Mouse (Mus musculus) midbrain, embryonic 11.5 days (tissue): ENCODE results near the gene Eif2ak3. TPM values are rescaled to one million over a fixed set of nuclear protein-coding genes. Genes with fewer than 3 reads are reported as not detected.

Source experiments
- ATAC-seq: fragments of 200-750 bp; cut with Nextera tagmentation; 2 replicates; pipeline ENCODE4 v1.8.0; 2017; ENCODE audit warnings: moderate TSS enrichment, moderate library complexity; ENCODE audit not compliant: low FRiP score
- DNase-seq: peaks from one replicate; pipeline ENCODE4 v3.0.0; 2015; ENCODE audit warnings: low spot score; ENCODE audit errors: missing footprints
- H3K27ac ChIP-seq: fragments of 300-500 bp; sonication (generic); 2 replicates; pipeline ENCODE4 v1.5.1; 2014; ENCODE audit warnings: low read depth, low read length
- H3K27me3 ChIP-seq: fragments of 300-500 bp; sonication (generic); 2 replicates; pipeline ENCODE4 v1.6.1; 2014; ENCODE audit warnings: mild to moderate bottlenecking, low read length, moderate library complexity, mixed read lengths; ENCODE audit not compliant: control insufficient read depth, insufficient read depth
- H3K36me3 ChIP-seq: fragments of 300-500 bp; sonication (generic); 2 replicates; pipeline ENCODE4 v1.6.1; 2014; ENCODE audit warnings: mild to moderate bottlenecking, low read length, moderate library complexity, mixed read lengths; ENCODE audit not compliant: control insufficient read depth, insufficient read depth
- H3K4me1 ChIP-seq: fragments of 300-500 bp; sonication (generic); 2 replicates; pipeline ENCODE4 v1.6.1; 2014; ENCODE audit warnings: low read length; ENCODE audit not compliant: control insufficient read depth, insufficient read depth
- H3K4me2 ChIP-seq: fragments of 300-500 bp; sonication (generic); 2 replicates; pipeline ENCODE4 v1.6.1; 2014; ENCODE audit warnings: mild to moderate bottlenecking, moderate library complexity
- H3K4me3 ChIP-seq: fragments of 300-500 bp; sonication (generic); 2 replicates; pipeline ENCODE4 v1.5.1; 2014; ENCODE audit warnings: low read depth, low read length
- H3K9ac ChIP-seq: fragments of 300-500 bp; sonication (generic); 2 replicates; pipeline ENCODE4 v1.6.1; 2014; ENCODE audit warnings: low read length
- H3K9me3 ChIP-seq: fragments of 300-500 bp; sonication (generic); 2 replicates; pipeline ENCODE4 v1.6.1; 2016; ENCODE audit warnings: low read length; ENCODE audit not compliant: control insufficient read depth
- WGBS: fragments of 180-500 bp; shearing (Covaris S2); extraction: QIAGEN DNeasy Blood & Tissue Kit; methylation state at CpG from one replicate; pipeline ENCODE4 v1.1.7; 2014; 5-methylcytosine and 5-hydroxymethylcytosine counted together
- polyA plus RNA-seq: library from polyadenylated mRNA; unstranded; fragments of >200 nt; fragmentation: Nextera tagmentation; extraction: Ambion mirVana; gene quantifications from 2 replicates; pipeline ENCODE4 v1.2.1, GENCODE M21; 2014

Eif2ak3 gene
- polyA plus RNA-seq, 1 experiment from 2014 or later = 9.8 TPM

DNA sequence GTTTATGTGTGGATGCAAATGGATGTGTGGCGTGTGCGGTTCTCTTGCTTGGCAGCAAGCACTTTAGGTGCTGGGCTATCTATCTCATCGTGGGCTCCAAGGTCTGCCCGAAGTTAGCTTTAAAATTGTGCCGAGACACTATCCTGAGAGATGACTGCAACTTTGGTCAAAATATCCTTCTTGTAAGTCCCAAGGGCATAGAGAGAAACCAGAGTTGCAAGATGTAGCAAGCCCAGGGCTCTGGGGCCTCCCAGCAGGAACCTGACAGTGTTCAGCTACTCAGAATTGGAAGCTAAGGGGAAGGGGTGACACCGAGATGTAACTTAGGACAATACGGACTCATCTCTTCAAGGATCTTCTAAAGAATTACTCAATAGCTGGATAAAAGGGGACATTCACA lies 65.3 kb downstream of the Eif2ak3 start:
- Histone ChIP-seq H3K9me3 (no peaks in the 10 kb centered on the region), H3K4me3 (no peak overlapping the region), H3K4me2 (no peak overlapping the region), H3K36me3 (no peaks in the 10 kb centered on the region), H3K27me3 (no peaks in the 10 kb centered on the region; the same call in 1 of the 2 replicates), H3K4me1 (no peaks in the 10 kb centered on the region), H3K27ac (no peak overlapping the region), H3K9ac (no peak overlapping the region)
- DNase-seq (no peak), ATAC-seq (no peak)
- WGBS = 88% methylated on average over 7 of the region's 7 CpGs

- WGBS = 75% methylated on average over 4 of the region's 4 CpGs
- Histone ChIP-seq H3K4me1 (no peaks in the 10 kb centered on the region), H3K4me2 (no peak overlapping the region), H3K27me3 (no peaks in the 10 kb centered on the region; the same call in 1 of the 2 replicates), H3K9me3 (no peaks in the 10 kb centered on the region), H3K27ac (no peak overlapping the region), H3K4me3 (no peak overlapping the region), H3K36me3 (no peaks in the 10 kb centered on the region), H3K9ac (no peak overlapping the region)
- ATAC-seq = no peak
- no peak for DNase-seq
Measured at GRCm38 (mm10) chr6:70910285-70910684, 66.0 kb downstream of the Eif2ak3 start.

GRCm38 (mm10) chr6:70911668-70912395 lies 67.5 kb downstream of the Eif2ak3 start:
- Histone ChIP-seq H3K9me3 (no peaks in the 10 kb centered on the region), H3K4me3 (no peak overlapping the region), H3K4me2 (peak overlapping the region; percentile 24; the same call in 1 of the 2 replicates), H3K27ac (no peak overlapping the region), H3K9ac (no peak overlapping the region), H3K4me1 (no peaks in the 10 kb centered on the region), H3K36me3 (no peaks in the 10 kb centered on the region), H3K27me3 (no peaks in the 10 kb centered on the region; the same call in 1 of the 2 replicates)
- DNase-seq (no peak), ATAC-seq (no peak)
- WGBS = 18% methylated on average over 20 of the region's 20 CpGs

- H3K36me3 ChIP-seq = no peaks in the 10 kb centered on the region
- H3K27me3 ChIP-seq = no peaks in the 10 kb centered on the region; the same call in 1 of the 2 replicates
- no peak overlapping the region for H3K4me2 ChIP-seq
- 66% methylated on average over 7 of the region's 7 CpGs for WGBS
- no peaks in the 10 kb centered on the region for H3K9me3 ChIP-seq
- no peak for DNase-seq
- ATAC-seq = no peak
- no peak overlapping the region for H3K27ac ChIP-seq
- H3K4me3 ChIP-seq = no peak overlapping the region
- no peak overlapping the region for H3K9ac ChIP-seq
- H3K4me1 ChIP-seq = no peaks in the 10 kb centered on the region
Measured at GRCm38 (mm10) chr6:70912396-70912765, 68.1 kb downstream of the Eif2ak3 start.

DNA sequence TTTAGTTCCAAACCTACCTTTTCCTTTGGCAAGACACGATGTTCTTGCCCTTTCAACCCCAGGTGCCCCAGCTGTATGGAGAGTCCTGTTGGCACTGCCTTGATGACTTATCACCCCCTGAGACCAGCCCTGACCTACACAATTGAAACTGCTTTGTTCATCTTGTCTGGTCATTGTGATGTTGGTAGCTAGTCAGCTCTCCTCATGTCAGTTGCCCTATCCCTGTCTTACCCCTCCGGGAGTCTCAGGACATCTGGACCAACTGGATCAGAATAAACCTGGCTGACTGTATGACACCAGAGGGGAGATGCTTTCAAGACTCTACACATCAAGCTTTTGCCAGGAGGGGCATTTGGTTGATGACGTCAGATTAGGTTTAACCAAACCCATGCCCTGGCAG lies 74.5 kb downstream of the Eif2ak3 start, which contains the start of gene Tex37:
Gene Tex37, minus strand, starts transcription at position 101 of the 400 bp plus-strand sequence.
- H3K9ac ChIP-seq = no peak within 1 kb of the TSS
- ATAC-seq = no peak

GRCm38 (mm10) chr6:70921274-70922074 lies 77.2 kb downstream of the Eif2ak3 start:
- peak; percentile 65 for ATAC-seq
- Histone ChIP-seq H3K4me3 (peak overlapping the region; percentile 13), H3K4me2 (peak overlapping the region; percentile 48), H3K4me1 (peaks cover 7% of the 10 kb centered on the region; the same call in 1 of the 2 replicates), H3K9ac (peak overlapping the region; percentile 56), H3K27me3 (no peaks in the 10 kb centered on the region), H3K27ac (no peak overlapping the region), H3K36me3 (no peaks in the 10 kb centered on the region), H3K9me3 (no peaks in the 10 kb centered on the region)
- DNase-seq = peak; percentile 96
- WGBS = 3% methylated on average over 22 of the region's 22 CpGs

More for the DNA sequence above, 74.5 kb downstream of the Eif2ak3 start, which contains the start of gene Tex37:
- Histone ChIP-seq H3K9me3 (no peaks in the 10 kb centered on the region), H3K4me2 (no peak within 1 kb of the TSS), H3K36me3 (no peaks in the 10 kb centered on the region), H3K4me1 (peaks cover 7% of the 10 kb centered on the region; the same call in 1 of the 2 replicates), H3K27me3 (no peaks in the 10 kb centered on the region), H3K4me3 (no peak within 1 kb of the TSS), H3K27ac (no peak within 1 kb of the TSS)
- DNase-seq = no peak
- WGBS = 86% methylated on average over 3 of the region's 3 CpGs

- no peak for ATAC-seq
Measured at GRCm38 (mm10) chr6:70931801-70932200, 87.5 kb downstream of the Eif2ak3 start.

GRCm38 (mm10) chr6:70953274-70953673 lies 109.0 kb downstream of the Eif2ak3 start:
- H3K4me3 ChIP-seq = no peak overlapping the region
- WGBS = 69% methylated on average over 7 of the region's 7 CpGs
- H3K9ac ChIP-seq = no peak overlapping the region
- no peak for DNase-seq
- H3K9me3 ChIP-seq = no peaks in the 10 kb centered on the region
- ATAC-seq = no peak
- peaks cover 52% of the 10 kb centered on the region for H3K27me3 ChIP-seq
- no peaks in the 10 kb centered on the region for H3K36me3 ChIP-seq
- H3K4me1 ChIP-seq = peaks cover 11% of the 10 kb centered on the region
- no peak overlapping the region for H3K4me2 ChIP-seq
- H3K27ac ChIP-seq = no peak overlapping the region

More at GRCm38 (mm10) chr6:70931801-70932200, 87.5 kb downstream of the Eif2ak3 start:
- 88% methylated on average over 2 of the region's 2 CpGs for WGBS
- DNase-seq = no peak
- Histone ChIP-seq H3K4me2 (no peak overlapping the region), H3K4me3 (no peak overlapping the region), H3K4me1 (no peaks in the 10 kb centered on the region), H3K36me3 (no peaks in the 10 kb centered on the region), H3K9ac (no peak overlapping the region), H3K27me3 (no peaks in the 10 kb centered on the region), H3K27ac (no peak overlapping the region), H3K9me3 (no peaks in the 10 kb centered on the region)

GRCm38 (mm10) chr6:70954040-70954439 lies 109.7 kb downstream of the Eif2ak3 start:
- peaks cover 59% of the 10 kb centered on the region for H3K27me3 ChIP-seq
- no peak overlapping the region for H3K4me2 ChIP-seq
- no peak overlapping the region for H3K27ac ChIP-seq
- H3K36me3 ChIP-seq = no peaks in the 10 kb centered on the region
- no peak overlapping the region for H3K9ac ChIP-seq
- ATAC-seq (no peak), DNase-seq (peak; percentile 86)
- WGBS = 13% methylated on average over 6 of the region's 6 CpGs
- no peak overlapping the region for H3K4me3 ChIP-seq
- H3K4me1 ChIP-seq = peaks cover 11% of the 10 kb centered on the region
- H3K9me3 ChIP-seq = no peaks in the 10 kb centered on the region
